Mouse (Mus musculus) limb, embryonic 15.5 days (tissue): Measurements from ENCODE around the gene Fam19a4. TPM values are rescaled to one million over a fixed set of nuclear protein-coding genes. Genes with fewer than 3 reads are reported as not detected.
"Not testable (repeated sequence)": the region's sequence is repeated elsewhere in the genome, so short reads cannot be mapped to it uniquely, and the experiment has no call there.

ENCODE experiments used
- ATAC-seq: fragments of 200-750 bp; cut with Nextera tagmentation; 2 replicates; pipeline ENCODE4 v1.8.0; 2017; ENCODE audit warnings: low read depth, moderate TSS enrichment; ENCODE audit not compliant: insufficient number of reproducible peaks, low FRiP score, low TSS enrichment
- H3K27ac ChIP-seq: fragments of 300-500 bp; sonication (generic); 2 replicates; pipeline ENCODE4 v1.5.1; 2015; ENCODE audit warnings: moderate library complexity, mild to moderate bottlenecking, inconsistent platforms
- H3K27me3 ChIP-seq: fragments of 300-500 bp; sonication (generic); 2 replicates; pipeline ENCODE4 v1.6.1; 2015; ENCODE audit warnings: inconsistent platforms
- H3K36me3 ChIP-seq: fragments of 300-500 bp; sonication (generic); 2 replicates; pipeline ENCODE4 v1.6.1; 2015; ENCODE audit warnings: inconsistent platforms
- H3K4me1 ChIP-seq: fragments of 300-500 bp; sonication (generic); 2 replicates; pipeline ENCODE4 v1.6.1; 2015; ENCODE audit warnings: inconsistent platforms
- H3K4me2 ChIP-seq: fragments of 300-500 bp; sonication (generic); 2 replicates; pipeline ENCODE4 v1.6.1; 2015; ENCODE audit warnings: mild to moderate bottlenecking, inconsistent platforms
- H3K4me3 ChIP-seq: fragments of 300-500 bp; sonication (generic); 2 replicates; pipeline ENCODE4 v1.5.1; 2015; ENCODE audit warnings: mild to moderate bottlenecking, inconsistent platforms
- H3K9ac ChIP-seq: fragments of 300-500 bp; sonication (generic); 2 replicates; pipeline ENCODE4 v1.6.1; 2015; ENCODE audit warnings: inconsistent platforms
- H3K9me3 ChIP-seq: fragments of 300-500 bp; sonication (generic); 2 replicates; pipeline ENCODE4 v1.6.1; 2016; ENCODE audit warnings: inconsistent platforms
- WGBS: fragments of 180-500 bp; shearing (Covaris S2); methylation state at CpG from one replicate; pipeline ENCODE4 v1.1.7; 2015; 5-methylcytosine and 5-hydroxymethylcytosine counted together
- polyA plus RNA-seq: library from polyadenylated mRNA; unstranded; fragments of >200 nt; fragmentation: Nextera tagmentation; extraction: Ambion mirVana; gene quantifications from 2 replicates; pipeline ENCODE4 v1.2.1, GENCODE M21; 2015

Gene Fam19a4
- polyA plus RNA-seq, 1 experiment from 2014 or later, result 0.22 TPM

GRCm38 (mm10) chr6:96909061-96909480 lies 151.1 kb downstream of the Fam19a4 start:
- H3K36me3 ChIP-seq, result no peaks in the 10 kb centered on the region
- no peak overlapping the region for H3K27ac ChIP-seq
- H3K9ac ChIP-seq, result no peak overlapping the region
- H3K9me3 ChIP-seq, result no peaks in the 10 kb centered on the region
- H3K4me1 ChIP-seq, result no peaks in the 10 kb centered on the region
- H3K27me3 ChIP-seq, result no peaks in the 10 kb centered on the region
- H3K4me2 ChIP-seq, result no peak overlapping the region
- H3K4me3 ChIP-seq, result no peak overlapping the region
- WGBS, result 21% methylated on average over 8 of the region's 8 CpGs
- ATAC-seq, result no peak

GRCm38 (mm10) chr6:96877105-96877504 lies 183.1 kb downstream of the Fam19a4 start:
- not testable (repeated sequence) for H3K4me3 ChIP-seq, H3K9ac ChIP-seq, H3K36me3 ChIP-seq, H3K9me3 ChIP-seq, H3K4me1 ChIP-seq, H3K27ac ChIP-seq, H3K27me3 ChIP-seq, ATAC-seq, H3K4me2 ChIP-seq
- WGBS, result 95% methylated on average over 18 of the region's 18 CpGs

- not testable (repeated sequence) for H3K27ac ChIP-seq, H3K4me2 ChIP-seq, H3K9ac ChIP-seq, H3K27me3 ChIP-seq, H3K4me3 ChIP-seq, H3K36me3 ChIP-seq, H3K9me3 ChIP-seq, ATAC-seq, H3K4me1 ChIP-seq
- WGBS, result 90% methylated on average over 13 of the region's 13 CpGs
These were observed 183.6 kb downstream of the Fam19a4 start for GRCm38 (mm10) chr6:96876651-96877050.

GRCm38 (mm10) chr6:96853065-96853464 lies 207.1 kb downstream of the Fam19a4 start:
- Histone ChIP-seq H3K9ac (no peak overlapping the region), H3K4me1 (no peaks in the 10 kb centered on the region), H3K27me3 (no peaks in the 10 kb centered on the region), H3K9me3 (no peaks in the 10 kb centered on the region), H3K36me3 (no peaks in the 10 kb centered on the region), H3K4me3 (no peak overlapping the region), H3K27ac (no peak overlapping the region), H3K4me2 (no peak overlapping the region)
- no peak for ATAC-seq
- 64% methylated on average over 7 of the region's 7 CpGs for WGBS

- Histone ChIP-seq H3K9ac (no peak overlapping the region), H3K4me2 (no peak overlapping the region), H3K27ac (no peak overlapping the region), H3K9me3 (no peaks in the 10 kb centered on the region), H3K4me3 (no peak overlapping the region), H3K27me3 (no peaks in the 10 kb centered on the region), H3K36me3 (no peaks in the 10 kb centered on the region), H3K4me1 (no peaks in the 10 kb centered on the region)
- no peak for ATAC-seq
- 32% methylated on average over 1 of the region's 1 CpGs for WGBS
These were observed 216.3 kb downstream of the Fam19a4 start for GRCm38 (mm10) chr6:96843944-96844343.

- 73% methylated on average over 3 of the region's 3 CpGs for WGBS
These were observed 219.6 kb downstream of the Fam19a4 start for GRCm38 (mm10) chr6:96840634-96841033.

GRCm38 (mm10) chr6:96826626-96827025 lies 233.6 kb downstream of the Fam19a4 start:
- no peak for ATAC-seq
- 61% methylated on average over 3 of the region's 3 CpGs for WGBS
- no peak overlapping the region for H3K9ac ChIP-seq

More at GRCm38 (mm10) chr6:96840634-96841033, 219.6 kb downstream of the Fam19a4 start:
- H3K4me2 ChIP-seq, result no peak overlapping the region
- no peak overlapping the region for H3K9ac ChIP-seq
- no peak overlapping the region for H3K4me3 ChIP-seq
- ATAC-seq, result no peak
- no peaks in the 10 kb centered on the region for H3K4me1 ChIP-seq
- H3K27me3 ChIP-seq, result no peaks in the 10 kb centered on the region
- H3K36me3 ChIP-seq, result no peaks in the 10 kb centered on the region
- no peaks in the 10 kb centered on the region for H3K9me3 ChIP-seq
- no peak overlapping the region for H3K27ac ChIP-seq

GRCm38 (mm10) chr6:96802981-96803380 lies 257.2 kb downstream of the Fam19a4 start:
- Histone ChIP-seq H3K4me1 (no peaks in the 10 kb centered on the region), H3K36me3 (no peaks in the 10 kb centered on the region), H3K27ac (no peak overlapping the region), H3K4me3 (no peak overlapping the region), H3K4me2 (no peak overlapping the region), H3K9ac (no peak overlapping the region), H3K9me3 (no peaks in the 10 kb centered on the region), H3K27me3 (no peaks in the 10 kb centered on the region)
- ATAC-seq, result no peak
- 50% methylated on average over 3 of the region's 3 CpGs for WGBS

More at GRCm38 (mm10) chr6:96826626-96827025, 233.6 kb downstream of the Fam19a4 start:
- Histone ChIP-seq H3K27me3 (no peaks in the 10 kb centered on the region), H3K36me3 (no peaks in the 10 kb centered on the region), H3K4me2 (no peak overlapping the region), H3K4me3 (no peak overlapping the region), H3K27ac (no peak overlapping the region), H3K4me1 (no peaks in the 10 kb centered on the region), H3K9me3 (no peaks in the 10 kb centered on the region)

GRCm38 (mm10) chr6:96798746-96799145 lies 261.5 kb downstream of the Fam19a4 start:
- H3K27me3 ChIP-seq, result no peaks in the 10 kb centered on the region
- ATAC-seq, result no peak
- WGBS, result 79% methylated on average over 1 of the region's 1 CpGs
- no peak overlapping the region for H3K4me3 ChIP-seq
- no peak overlapping the region for H3K27ac ChIP-seq
- H3K4me1 ChIP-seq, result no peaks in the 10 kb centered on the region
- no peak overlapping the region for H3K9ac ChIP-seq
- no peaks in the 10 kb centered on the region for H3K36me3 ChIP-seq
- H3K9me3 ChIP-seq, result no peaks in the 10 kb centered on the region
- no peak overlapping the region for H3K4me2 ChIP-seq

GRCm38 (mm10) chr6:96797451-96797850 lies 262.8 kb downstream of the Fam19a4 start:
- Histone ChIP-seq H3K9ac (no peak overlapping the region), H3K4me3 (no peak overlapping the region), H3K9me3 (no peaks in the 10 kb centered on the region), H3K36me3 (no peaks in the 10 kb centered on the region), H3K27ac (no peak overlapping the region), H3K4me1 (no peaks in the 10 kb centered on the region), H3K27me3 (no peaks in the 10 kb centered on the region), H3K4me2 (no peak overlapping the region)
- 73% methylated on average over 4 of the region's 4 CpGs for WGBS
- ATAC-seq, result no peak

Other genes starting within 250 kb of the Fam19a4 start
- 14.9 TPM in 2 replicates for gene Eogt, start 88.8 kb upstream of the Fam19a4 start, polyA plus RNA-seq
- gene Tmf1, start 118.7 kb upstream of the Fam19a4 start, polyA plus RNA-seq, result 38.5 and 40.3 TPM in 2 replicates
- 77.0 and 81.4 TPM in 2 replicates for gene Uba3, start 145.2 kb upstream of the Fam19a4 start, polyA plus RNA-seq
- 85.2 and 108 TPM in 2 replicates for gene Arl6ip5, start 150.3 kb upstream of the Fam19a4 start, polyA plus RNA-seq
- gene Lmod3, start 192.3 kb upstream of the Fam19a4 start, polyA plus RNA-seq, result 7.2 and 17.3 TPM in 2 replicates